Mouse (Mus musculus): Measurements from ENCODE around the gene Fhad1.

The Fhad1 gene

GRCm38 (mm10) chr4:141886385-141886968, 128.4 kb downstream of the Fhad1 start:
- no peak for DNase-seq (ENCODE audit: low read depth in 2 of 2, low spot score in 2 of 2)

- DNase-seq (ENCODE audit: low read depth in 2 of 2, low spot score in 2 of 2) = no peak
Observed at GRCm38 (mm10) chr4:141885451-141885850, 129.4 kb downstream of the Fhad1 start.

GRCm38 (mm10) chr4:141882858-141883257, 132.0 kb downstream of the Fhad1 start:
- DNase-seq (ENCODE audit: low read depth in 2 of 2, low spot score in 2 of 2) = no peak

- DNase-seq (ENCODE audit: low read depth in 2 of 2, low spot score in 2 of 2) = no peak
Observed at GRCm38 (mm10) chr4:141881950-141882349, 132.9 kb downstream of the Fhad1 start.

GRCm38 (mm10) chr4:141881289-141881914, 133.5 kb downstream of the Fhad1 start:
- no peak for DNase-seq (ENCODE audit: low read depth in 2 of 2, low spot score in 2 of 2)

GRCm38 (mm10) chr4:141879875-141880274, 135.0 kb downstream of the Fhad1 start:
- no peak for DNase-seq (ENCODE audit: low read depth in 2 of 2, low spot score in 2 of 2)

- no peak for DNase-seq (ENCODE audit: low read depth in 2 of 2, low spot score in 2 of 2)
Observed at GRCm38 (mm10) chr4:141879074-141879473, 135.8 kb downstream of the Fhad1 start.

- no peak for DNase-seq (ENCODE audit: low read depth in 2 of 2, low spot score in 2 of 2)
Observed at GRCm38 (mm10) chr4:141878621-141879020, 136.3 kb downstream of the Fhad1 start.

GRCm38 (mm10) chr4:141875481-141876108, 139.3 kb downstream of the Fhad1 start:
- DNase-seq (ENCODE audit: low read depth in 2 of 2, low spot score in 2 of 2) = no peak

GRCm38 (mm10) chr4:141874601-141875460, 140.1 kb downstream of the Fhad1 start, which contains the start of gene Efhd2:
Efhd2 (minus strand) TSS chr4:141874920.
- DNase-seq (ENCODE audit: low read depth in 2 of 2, low spot score in 2 of 2) = peak; percentile 37 to 66

GRCm38 (mm10) chr4:141874111-141874600, 140.7 kb downstream of the Fhad1 start:
- DNase-seq (ENCODE audit: low read depth in 2 of 2, low spot score in 2 of 2) = peak in 1 of 2 experiments; percentile 7

GRCm38 (mm10) chr4:141872977-141873376, 141.9 kb downstream of the Fhad1 start:
- DNase-seq (ENCODE audit: low read depth in 2 of 2, low spot score in 2 of 2) = no peak

GRCm38 (mm10) chr4:141871909-141872308, 143.0 kb downstream of the Fhad1 start:
- DNase-seq (ENCODE audit: low read depth in 2 of 2, low spot score in 2 of 2) = no peak

- no peak for DNase-seq (ENCODE audit: low read depth in 2 of 2, low spot score in 2 of 2)
Observed at GRCm38 (mm10) chr4:141871333-141871725, 143.6 kb downstream of the Fhad1 start.

GRCm38 (mm10) chr4:141870666-141871332, 144.1 kb downstream of the Fhad1 start:
- no peak for DNase-seq (ENCODE audit: low read depth in 2 of 2, low spot score in 2 of 2)

- DNase-seq (ENCODE audit: low read depth in 2 of 2, low spot score in 2 of 2) = no peak
Observed at GRCm38 (mm10) chr4:141869436-141870215, 145.3 kb downstream of the Fhad1 start.

GRCm38 (mm10) chr4:141868051-141868450, 146.8 kb downstream of the Fhad1 start:
- no peak for DNase-seq (ENCODE audit: low read depth in 2 of 2, low spot score in 2 of 2)

GRCm38 (mm10) chr4:141867498-141867897, 147.4 kb downstream of the Fhad1 start:
- no peak for DNase-seq (ENCODE audit: low read depth in 2 of 2, low spot score in 2 of 2)

GRCm38 (mm10) chr4:141866933-141867490, 147.9 kb downstream of the Fhad1 start:
- DNase-seq (ENCODE audit: low read depth in 2 of 2, low spot score in 2 of 2) = no peak

- no peak for DNase-seq (ENCODE audit: low read depth in 2 of 2, low spot score in 2 of 2)
Observed at GRCm38 (mm10) chr4:141865600-141865999, 149.3 kb downstream of the Fhad1 start.

Data from CD8-positive naive resting alpha-beta T cell, adult 2 months (primary cell).